15 mouse cellular contexts compared by ENCODE assay signal in the genomic region with DNA sequence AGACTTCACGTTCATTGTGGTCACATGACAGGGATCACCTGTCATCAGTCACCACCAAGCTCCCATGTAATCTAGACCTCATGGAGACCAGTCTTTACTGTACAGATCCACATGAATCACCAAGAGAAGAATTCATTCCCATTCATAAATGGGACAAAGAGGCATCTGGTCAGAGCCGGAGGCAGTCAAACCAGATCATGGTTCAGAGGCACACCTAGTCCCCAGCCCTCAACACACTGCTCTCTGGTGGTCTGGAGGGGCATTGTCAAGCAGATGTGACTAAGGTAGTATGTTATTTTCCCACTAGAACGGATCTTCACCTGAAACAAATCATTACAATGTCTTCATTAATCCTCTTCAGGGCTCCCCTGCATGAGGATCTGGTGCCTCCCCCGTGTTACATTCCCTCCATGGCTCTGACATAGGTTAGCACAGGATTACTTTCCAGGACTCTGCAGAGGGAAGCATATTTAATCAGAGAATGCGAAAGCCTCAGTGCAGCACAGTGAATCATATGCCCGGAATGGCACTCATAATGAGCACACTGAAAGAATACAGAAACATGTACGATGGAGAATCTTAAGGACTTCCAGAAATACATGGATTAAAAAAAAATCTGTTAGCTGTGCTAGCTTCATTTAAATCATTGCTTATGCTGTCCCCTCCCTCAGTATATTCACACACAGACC.
DNase-seq lines count a peak whose midpoint lies in the region; ATAC-seq and TF ChIP-seq lines count a peak whose summit lies in the region.
"Had no signal": no experiment of that assay in that cellular context is flagged by ENCODE, and none has a peak within 500 bp of the region (broad histone marks: within the 10 kb centered on the region; RNA-seq: fewer than 3 reads in every experiment).

No protein-coding gene starts in this region.

- peak; percentile 15; the same call in 1 of the 2 replicates for TF ChIP-seq CTCF in liver, embryonic 14.5 days (IDR thresholded peaks at IDR 0.05; ENCODE audit: low read depth)

- H3K9ac ChIP-seq in intestine, embryonic 14.5 days (ENCODE audit: low read length), result no peak overlapping the region
- no peak overlapping the region for H3K9ac ChIP-seq in intestine, embryonic 16.5 days (ENCODE audit: low read depth, low read length)
- H3K9ac ChIP-seq in liver, embryonic 14.5 days (replicated peaks), result no peak overlapping the region
- H3K9ac ChIP-seq in stomach, embryonic 14.5 days (replicated peaks; ENCODE audit: low read depth, low read length), result no peak overlapping the region
- H3K9ac ChIP-seq: forebrain, embryonic 12.5 days; hindbrain, embryonic 13.5 days; neural tube, embryonic 15.5 days had no signal

- 54% methylated on average over 7 of the region's 7 CpGs for WGBS in intestine, embryonic 14.5 days
- WGBS in intestine, embryonic 16.5 days, result 60% methylated on average over 7 of the region's 7 CpGs
- 54% methylated on average over 7 of the region's 7 CpGs for WGBS in liver, embryonic 14.5 days (ENCODE audit: insufficient replicate concordance)
- 61% methylated on average over 7 of the region's 7 CpGs for WGBS in stomach, embryonic 14.5 days

- H3K4me2 ChIP-seq in intestine, embryonic 14.5 days (ENCODE audit: low read length), result no peak overlapping the region
- no peak overlapping the region for H3K4me2 ChIP-seq in intestine, embryonic 16.5 days (ENCODE audit: low read depth, low read length)
- no peak overlapping the region for H3K4me2 ChIP-seq in liver, embryonic 14.5 days (ENCODE audit: low read depth)
- H3K4me2 ChIP-seq in stomach, embryonic 14.5 days (replicated peaks; ENCODE audit: low read depth, low read length), result no peak overlapping the region
- H3K4me2 ChIP-seq: forebrain, embryonic 12.5 days; heart, embryonic 11.5 days; hindbrain, embryonic 13.5 days; neural tube, embryonic 15.5 days had no signal

- no peak for DNase-seq in intestine, embryonic 14.5 days (ENCODE audit: low spot score)
- no peak for DNase-seq in liver, embryonic 14.5 days (ENCODE audit: low read depth in 3 of 3, low spot score in 3 of 3)
- DNase-seq in liver (no peak), NIH3T3 (ENCODE audit: low read depth) (peak; percentile 60)
- DNase-seq in layer of hippocampus, postnatal 36 days, result no peak
- DNase-seq: cerebellum, postnatal 10 days; kidney, postnatal 14 days; thymus, postnatal 4 days had no signal

- ATAC-seq in intestine, embryonic 14.5 days (replicated peaks; ENCODE audit: low FRiP score, low TSS enrichment, low read depth), result no peak
- ATAC-seq in intestine, embryonic 16.5 days, result no peak
- no peak for ATAC-seq in liver, embryonic 14.5 days (ENCODE audit: insufficient read depth)
- no peak for ATAC-seq in stomach, embryonic 14.5 days (ENCODE audit: insufficient number of reproducible peaks, insufficient read depth, low FRiP score, low read depth)

- H3K36me3 ChIP-seq in intestine, embryonic 14.5 days (ENCODE audit: control insufficient read depth, insufficient read depth, low read length), result no peaks in the 10 kb centered on the region
- H3K36me3 ChIP-seq in intestine, embryonic 16.5 days (ENCODE audit: control insufficient read depth, insufficient read depth, low read length), result no peaks in the 10 kb centered on the region
- no peaks in the 10 kb centered on the region for H3K36me3 ChIP-seq in liver, embryonic 14.5 days (replicated peaks; ENCODE audit: control insufficient read depth, insufficient read depth, low read depth)
- no peaks in the 10 kb centered on the region for H3K36me3 ChIP-seq in stomach, embryonic 14.5 days (ENCODE audit: control insufficient read depth, insufficient read depth, low read length)
- H3K36me3 ChIP-seq: forebrain, embryonic 12.5 days; hindbrain, embryonic 13.5 days; neural tube, embryonic 15.5 days had no signal

- H3K4me1 ChIP-seq in intestine, embryonic 14.5 days (replicated peaks; ENCODE audit: control insufficient read depth, insufficient read depth, low read length), result peaks cover 19% of the 10 kb centered on the region
- H3K4me1 ChIP-seq in intestine, embryonic 16.5 days (ENCODE audit: control insufficient read depth, insufficient read depth, low read length), result peaks cover 9% of the 10 kb centered on the region; the same call in 1 of the 2 replicates
- no peaks in the 10 kb centered on the region for H3K4me1 ChIP-seq in liver, embryonic 14.5 days (replicated peaks; ENCODE audit: control insufficient read depth in 2 of 2, insufficient read depth in 2 of 2, low read length in 1 of 2)
- H3K4me1 ChIP-seq in stomach, embryonic 14.5 days (ENCODE audit: control insufficient read depth, insufficient read depth, low read length), result peaks cover 15% of the 10 kb centered on the region; the same call in 1 of the 2 replicates

- TF ChIP-seq EP300 in liver, embryonic 14.5 days (IDR thresholded peaks at IDR 0.05; ENCODE audit: low read depth), result no peak

- peak overlapping the region; percentile 27; the same call in 1 of the 2 replicates for H3K27ac ChIP-seq in intestine, embryonic 14.5 days (ENCODE audit: low read depth)
- H3K27ac ChIP-seq in intestine, embryonic 16.5 days (ENCODE audit: low read length), result no peak overlapping the region
- H3K27ac ChIP-seq in liver, embryonic 14.5 days, result no peak overlapping the region
- H3K27ac ChIP-seq in stomach, embryonic 14.5 days (ENCODE audit: low read length), result 0 out of 2 replicates have a peak overlapping the region, but pooled peaks have one; percentile 40
- H3K27ac ChIP-seq: forebrain, embryonic 12.5 days; hindbrain, embryonic 13.5 days; neural tube, embryonic 15.5 days had no signal

- no peak overlapping the region for H3K4me3 ChIP-seq in intestine, embryonic 14.5 days (ENCODE audit: low read depth, low read length)
- H3K4me3 ChIP-seq in intestine, embryonic 16.5 days (ENCODE audit: low read length), result no peak overlapping the region
- no peak overlapping the region for H3K4me3 ChIP-seq in liver, embryonic 14.5 days (ENCODE audit: insufficient read depth in 1 of 2, low read depth in 2 of 2, low read length in 2 of 2)
- no peak overlapping the region for H3K4me3 ChIP-seq in stomach, embryonic 14.5 days (ENCODE audit: low read depth, low read length)
- H3K4me3 ChIP-seq: forebrain, embryonic 12.5 days; hindbrain, embryonic 13.5 days; neural tube, embryonic 15.5 days had no signal

- no peaks in the 10 kb centered on the region for H3K27me3 ChIP-seq in intestine, embryonic 14.5 days (replicated peaks; ENCODE audit: control insufficient read depth, insufficient read depth, low read length)
- H3K27me3 ChIP-seq in intestine, embryonic 16.5 days (replicated peaks; ENCODE audit: control insufficient read depth, insufficient read depth, low read length), result no peaks in the 10 kb centered on the region
- no peaks in the 10 kb centered on the region for H3K27me3 ChIP-seq in liver, embryonic 14.5 days (ENCODE audit: control insufficient read depth, insufficient read depth, low read length)
- no peaks in the 10 kb centered on the region for H3K27me3 ChIP-seq in stomach, embryonic 14.5 days (ENCODE audit: control insufficient read depth, insufficient read depth, low read length)
- H3K27me3 ChIP-seq: CH12.LX; forebrain, embryonic 12.5 days; hindbrain, embryonic 13.5 days; neural tube, embryonic 15.5 days had no signal

- H3K9me3 ChIP-seq in intestine, embryonic 14.5 days (ENCODE audit: control insufficient read depth, low read length), result no peaks in the 10 kb centered on the region
- H3K9me3 ChIP-seq in intestine, embryonic 16.5 days (ENCODE audit: control insufficient read depth, low read length), result no peaks in the 10 kb centered on the region
- no peaks in the 10 kb centered on the region for H3K9me3 ChIP-seq in liver, embryonic 14.5 days (ENCODE audit: control insufficient read depth, low read length)
- no peaks in the 10 kb centered on the region for H3K9me3 ChIP-seq in stomach, embryonic 14.5 days (ENCODE audit: control insufficient read depth, low read depth, low read length)
- H3K9me3 ChIP-seq: forebrain, embryonic 12.5 days; hindbrain, embryonic 13.5 days; neural tube, embryonic 15.5 days had no signal

Comparison
In these comparisons a context has a peak if more than half of its experiments do, and no peak if none do; other contexts are left out.
1. H3K27ac ChIP-seq: peak in intestine, embryonic 14.5 days (single experiment) and stomach, embryonic 14.5 days (single experiment); none in intestine, embryonic 16.5 days (single experiment) and liver, embryonic 14.5 days (single experiment).